ENCODE assay signal across 10 mouse cellular contexts in genomic region chr2:165832720-165833119, GRCm38 (mm10).
A peak's percentile ranks its signal among the peaks of the same experiment; 100 is the strongest.
DNase-seq lines count a peak whose midpoint lies in the region; ATAC-seq and TF ChIP-seq lines count a peak whose summit lies in the region.
"Had no signal": no experiment of that assay in that cellular context is flagged by ENCODE, and none has a peak within 500 bp of the region (broad histone marks: within the 10 kb centered on the region; RNA-seq: fewer than 3 reads in every experiment).

No protein-coding gene starts in this region.

- H3K4me1 ChIP-seq in hindbrain, embryonic 13.5 days (replicated peaks), result peaks cover 28% of the 10 kb centered on the region
- peaks cover 18% of the 10 kb centered on the region; the same call in 1 of the 2 replicates for H3K4me1 ChIP-seq in hindbrain, embryonic 10.5 days (replicated peaks)
- peaks cover 2% of the 10 kb centered on the region for H3K4me1 ChIP-seq in ES-Bruce4 (ENCODE audit: control insufficient read depth, insufficient read depth, low read length)
- H3K4me1 ChIP-seq in cortical plate, adult 2 months (ENCODE audit: control insufficient read depth, insufficient read depth, low read length), result peaks cover 8% of the 10 kb centered on the region
- H3K4me1 ChIP-seq in lung, embryonic 15.5 days, result peaks cover 11% of the 10 kb centered on the region; the same call in 1 of the 2 replicates

- H3K9me3 ChIP-seq in hindbrain, embryonic 13.5 days, result no peaks in the 10 kb centered on the region
- H3K9me3 ChIP-seq in hindbrain, embryonic 10.5 days, result no peaks in the 10 kb centered on the region
- no peaks in the 10 kb centered on the region for H3K9me3 ChIP-seq in ES-Bruce4 (replicated peaks; ENCODE audit: control insufficient read depth, insufficient read depth, low read length, poor library complexity, severe bottlenecking)
- no peaks in the 10 kb centered on the region for H3K9me3 ChIP-seq in lung, embryonic 15.5 days

- DNase-seq in hindbrain, embryonic 10.5 days (ENCODE audit: low spot score), result no peak
- no peak for DNase-seq in cerebellum, adult 8-10 months
- no peak for DNase-seq in adrenal gland, adult 18-20 months (ENCODE audit: low spot score in 2 of 2)
- DNase-seq: retina, postnatal 1 day had no signal

- WGBS in hindbrain, embryonic 13.5 days, result 93% methylated on average over 9 of the region's 9 CpGs
- 94% methylated on average over 9 of the region's 9 CpGs for WGBS in hindbrain, embryonic 10.5 days
- 66% methylated on average over 9 of the region's 9 CpGs for WGBS in lung, embryonic 15.5 days

- no peak for TF ChIP-seq POLR2A in ES-Bruce4 (IDR thresholded peaks at IDR 0.05; ENCODE audit: insufficient read depth, low read length)
- TF ChIP-seq POLR2A in cortical plate, adult 2 months (IDR thresholded peaks at IDR 0.05; ENCODE audit: extremely low read depth, insufficient read depth, low read length), result no peak

- no peaks in the 10 kb centered on the region for H3K27me3 ChIP-seq in hindbrain, embryonic 13.5 days
- no peaks in the 10 kb centered on the region for H3K27me3 ChIP-seq in hindbrain, embryonic 10.5 days (ENCODE audit: insufficient read depth, poor library complexity, severe bottlenecking)
- H3K27me3 ChIP-seq in ES-Bruce4 (ENCODE audit: control insufficient read depth, insufficient read depth, low read length, poor library complexity, severe bottlenecking), result no peaks in the 10 kb centered on the region
- no peaks in the 10 kb centered on the region for H3K27me3 ChIP-seq in lung, embryonic 15.5 days

- ATAC-seq in hindbrain, embryonic 13.5 days (ENCODE audit: low FRiP score), result no peak
- no peak for ATAC-seq in lung, embryonic 15.5 days (ENCODE audit: borderline replicate concordance, extremely low read depth, low FRiP score, low TSS enrichment)

- no peak overlapping the region for H3K4me3 ChIP-seq in hindbrain, embryonic 13.5 days
- H3K4me3 ChIP-seq in hindbrain, embryonic 10.5 days, result no peak overlapping the region
- H3K4me3 ChIP-seq in ES-Bruce4 (ENCODE audit: low read depth, low read length), result no peak overlapping the region
- H3K4me3 ChIP-seq in cortical plate, adult 2 months (ENCODE audit: insufficient read depth, low read length), result no peak overlapping the region
- H3K4me3 ChIP-seq in lung, embryonic 15.5 days, result no peak overlapping the region
- H3K4me3 ChIP-seq: erythroblast, embryonic 14.5 days; myocyte had no signal

- no peak overlapping the region for H3K9ac ChIP-seq in hindbrain, embryonic 13.5 days
- H3K9ac ChIP-seq in ES-Bruce4 (ENCODE audit: low read depth, poor library complexity, severe bottlenecking), result no peak overlapping the region
- H3K9ac ChIP-seq in lung, embryonic 15.5 days, result no peak overlapping the region

- TF ChIP-seq EP300 in ES-Bruce4 (IDR thresholded peaks at IDR 0.05; ENCODE audit: insufficient read depth, low read depth, low read length), result no peak

- H3K27ac ChIP-seq in hindbrain, embryonic 13.5 days, result peak overlapping the region; percentile 61
- H3K27ac ChIP-seq in hindbrain, embryonic 10.5 days, result no peak overlapping the region
- H3K27ac ChIP-seq in ES-Bruce4 (ENCODE audit: insufficient read depth, low read length), result peak overlapping the region; percentile 80
- H3K27ac ChIP-seq in cortical plate, adult 2 months (ENCODE audit: insufficient read depth, low read length), result peak overlapping the region; percentile 19; the same call in 1 of the 2 replicates
- peak overlapping the region; percentile 54 for H3K27ac ChIP-seq in lung, embryonic 15.5 days

- H3K36me3 ChIP-seq in hindbrain, embryonic 13.5 days, result peaks cover 91% of the 10 kb centered on the region
- H3K36me3 ChIP-seq in hindbrain, embryonic 10.5 days, result peaks cover 100% of the 10 kb centered on the region
- H3K36me3 ChIP-seq in ES-Bruce4 (ENCODE audit: control insufficient read depth, insufficient read depth, low read length, poor library complexity, severe bottlenecking), result peaks cover 40% of the 10 kb centered on the region
- H3K36me3 ChIP-seq in lung, embryonic 15.5 days, result peaks cover 60% of the 10 kb centered on the region

- no peak for TF ChIP-seq CTCF in ES-Bruce4 (IDR thresholded peaks at IDR 0.05; ENCODE audit: low read depth, low read length)
- TF ChIP-seq CTCF in cortical plate, adult 2 months (IDR thresholded peaks at IDR 0.05; ENCODE audit: extremely low read depth, insufficient read depth, low read length), result no peak

- H3K4me2 ChIP-seq in hindbrain, embryonic 13.5 days, result no peak overlapping the region
- no peak overlapping the region for H3K4me2 ChIP-seq in lung, embryonic 15.5 days
